Mouse (Mus musculus) heart, adult 8-10 months (tissue): ENCODE measurements around the gene Limch1. TPM values are rescaled to one million over a fixed set of nuclear protein-coding genes. Genes with fewer than 3 reads are reported as not detected.

Experiments
- DNase-seq: peaks from one replicate; pipeline ENCODE4 v3.0.0; 2022; ENCODE audit warnings: low spot score
- total RNA-seq, 4 experiments: library from RNA; stranded (reverse); gene quantifications; 2 replicates each; pipeline ENCODE4 v1.2.4; 2022

Gene Limch1
- total RNA-seq, 4 experiments from 2014 or later = 278 to 326 (median 303) TPM

DNA sequence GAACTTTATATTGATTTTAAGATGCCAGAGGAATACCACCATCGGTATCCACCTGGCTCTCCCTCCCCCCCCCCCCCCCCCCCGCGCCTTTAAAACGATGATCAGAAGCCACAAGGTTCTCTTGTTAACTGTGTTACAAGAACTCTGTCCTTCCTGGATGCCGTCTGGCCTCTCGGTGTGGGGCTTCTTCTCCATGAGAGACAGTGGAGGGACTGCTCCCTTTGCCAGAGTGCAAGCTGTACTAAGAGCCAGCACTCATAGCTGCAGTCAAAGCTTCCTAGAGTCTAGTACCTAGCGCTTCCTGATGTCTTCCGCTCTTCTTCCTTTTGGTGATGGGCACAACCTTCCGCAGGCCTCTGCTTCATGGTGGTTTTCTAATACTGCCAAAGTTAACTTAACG lies 280.0 kb downstream of the Limch1 start:
- no peak for DNase-seq

DNA sequence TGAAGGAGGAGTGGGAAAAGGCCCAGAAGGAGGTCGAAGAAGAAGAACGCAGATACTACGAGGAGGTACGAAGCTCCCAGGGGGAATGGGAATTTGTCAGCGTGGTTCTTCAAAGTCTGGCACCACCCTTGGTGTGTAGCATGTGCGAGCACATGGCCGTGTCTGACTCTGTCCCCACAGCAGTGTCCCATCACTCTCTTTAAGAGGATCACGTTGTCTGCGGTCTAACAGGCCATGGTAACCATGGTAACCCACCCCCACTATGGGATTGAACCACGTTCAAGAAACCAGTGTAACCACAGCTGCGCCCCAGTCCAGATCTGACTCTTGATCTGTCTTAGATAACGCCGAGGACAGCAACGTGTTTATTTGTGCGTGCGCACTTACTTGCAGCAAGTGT lies 283.2 kb downstream of the Limch1 start:
- no peak for DNase-seq

DNA sequence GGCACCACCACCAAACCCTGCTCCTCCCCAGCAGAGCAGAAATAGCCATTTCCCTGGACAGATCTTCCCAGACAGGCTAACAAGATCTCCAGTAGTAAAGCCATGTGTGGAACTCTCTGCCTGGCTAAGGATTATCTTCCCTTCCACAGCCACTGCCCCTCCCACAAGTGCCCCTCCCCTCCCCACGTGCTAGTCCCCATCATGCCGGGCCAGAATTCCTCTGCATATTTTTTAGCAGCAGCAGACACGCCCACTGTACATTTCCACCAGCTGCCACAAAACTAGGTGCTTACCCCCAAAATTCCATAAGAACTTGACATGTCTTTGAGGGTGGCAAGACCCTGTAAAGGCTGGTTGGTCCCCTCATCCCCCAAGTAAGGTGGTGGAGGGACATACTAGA lies 284.3 kb downstream of the Limch1 start:
- no peak for DNase-seq

DNA sequence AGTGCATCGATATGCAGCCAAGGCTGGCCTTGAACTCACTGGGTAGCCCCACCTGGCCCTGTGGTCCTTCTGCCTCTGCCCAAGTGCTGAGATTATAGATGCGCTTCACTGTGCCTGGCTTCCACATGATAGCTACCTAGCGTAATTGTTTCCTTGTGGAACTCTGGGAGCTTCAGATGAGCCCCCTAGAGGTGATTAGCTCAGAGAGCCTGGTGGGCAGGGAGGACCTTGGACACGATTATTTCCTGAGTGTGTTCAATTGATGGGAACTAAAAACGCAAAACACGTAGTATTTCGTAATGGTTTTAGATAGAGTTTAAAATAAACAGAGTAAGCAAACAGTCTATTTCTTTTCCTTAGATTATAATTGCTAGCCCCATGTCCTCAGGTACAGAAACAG lies 287.0 kb downstream of the Limch1 start:
- DNase-seq = no peak

DNA sequence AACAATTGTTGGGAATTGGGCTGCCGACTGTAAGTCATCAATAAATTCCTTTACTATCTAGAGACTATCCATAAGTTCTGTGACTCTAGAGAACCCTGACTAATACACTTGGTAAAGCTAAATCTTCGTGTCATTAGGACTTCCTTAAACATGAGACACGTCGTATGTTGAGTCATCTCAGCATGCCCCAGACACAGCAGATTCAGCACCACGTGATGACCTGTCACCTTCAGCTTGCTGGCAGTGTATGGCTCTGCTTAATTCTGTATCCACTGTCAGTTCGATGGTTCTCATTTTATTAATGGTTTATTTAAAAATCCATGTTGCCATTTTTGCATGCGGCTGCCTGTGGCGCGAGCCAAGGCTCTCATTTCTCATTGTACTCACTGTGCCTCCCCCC lies 298.3 kb downstream of the Limch1 start:
- DNase-seq = no peak

DNA sequence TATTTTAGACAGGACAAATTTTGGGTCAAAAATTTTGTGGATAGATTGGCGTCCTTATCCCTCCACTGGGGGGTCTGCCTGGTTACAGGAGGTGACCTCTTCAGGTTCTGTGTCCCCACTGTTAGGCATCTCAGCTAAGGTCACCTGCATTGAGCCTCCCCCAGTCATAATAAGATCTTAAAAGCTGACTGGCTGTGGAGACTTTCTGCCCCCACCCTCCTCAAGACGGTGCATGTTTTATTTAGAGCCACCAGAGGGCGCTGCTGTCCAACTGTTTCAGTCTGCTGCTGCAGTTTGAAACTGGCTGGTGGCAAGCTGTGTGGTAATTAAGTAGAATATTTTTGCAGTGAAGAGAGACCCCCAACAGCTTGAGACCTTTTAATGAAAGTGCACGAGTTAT lies 302.4 kb downstream of the Limch1 start:
- no peak for DNase-seq

DNA sequence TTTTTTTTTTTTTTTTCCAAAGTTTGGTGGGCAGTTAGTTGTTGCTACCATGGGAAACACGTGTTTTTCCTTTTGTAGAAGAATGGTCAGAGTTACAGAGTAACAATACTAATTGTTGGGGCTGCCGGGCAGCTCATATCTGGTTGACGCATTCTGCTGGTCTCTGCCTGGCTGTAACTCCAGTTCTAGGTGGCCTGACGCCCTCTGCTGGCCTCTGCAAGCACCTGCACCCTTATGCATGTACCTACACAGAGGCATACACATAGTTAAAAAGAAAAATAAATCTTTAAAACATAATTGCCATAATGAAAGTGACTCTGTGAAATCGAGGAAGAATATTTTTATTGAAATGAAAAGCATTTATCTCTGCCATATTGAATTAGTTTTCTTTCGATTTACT lies 312.2 kb downstream of the Limch1 start:
- no peak for DNase-seq

DNA sequence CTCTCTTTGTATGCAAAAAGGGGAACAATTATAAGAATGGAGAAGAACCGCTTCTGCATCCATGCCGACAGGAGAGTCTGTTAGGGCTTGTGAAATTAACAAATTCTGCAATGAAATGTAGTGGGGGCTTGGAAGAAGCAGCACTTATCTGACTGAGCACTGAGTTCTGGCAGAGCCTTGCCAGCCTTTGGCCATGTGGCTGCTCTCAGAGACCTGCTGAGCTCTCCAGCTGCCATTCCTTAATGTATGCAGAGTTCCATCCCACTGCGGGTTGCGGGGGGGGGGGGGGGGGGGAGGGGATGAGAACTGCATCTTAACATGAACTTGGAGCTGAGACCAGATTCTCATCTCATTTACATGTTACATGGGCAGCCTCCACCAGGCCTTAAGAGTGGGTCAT lies 314.9 kb downstream of the Limch1 start:
- no peak for DNase-seq

DNA sequence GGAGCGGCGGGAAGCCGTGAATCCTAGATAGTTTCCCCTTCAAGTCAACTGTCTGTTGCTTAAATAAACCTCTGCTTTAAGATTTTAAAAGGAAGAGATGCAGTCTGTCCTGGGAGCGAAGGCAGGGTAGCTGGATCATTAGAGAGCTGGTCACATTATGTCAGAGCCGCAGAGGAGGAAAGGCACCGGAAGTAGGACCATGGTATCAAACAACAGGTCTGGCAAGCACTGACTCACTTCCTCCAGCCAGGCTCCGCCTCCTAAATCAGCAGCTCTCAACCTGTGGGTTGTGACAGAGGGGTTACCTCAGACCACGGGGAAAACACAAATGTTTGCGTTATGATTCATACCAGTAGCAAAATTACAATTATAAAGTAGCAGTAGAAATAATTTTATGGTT lies 318.0 kb downstream of the Limch1 start:
- DNase-seq = no peak

DNA sequence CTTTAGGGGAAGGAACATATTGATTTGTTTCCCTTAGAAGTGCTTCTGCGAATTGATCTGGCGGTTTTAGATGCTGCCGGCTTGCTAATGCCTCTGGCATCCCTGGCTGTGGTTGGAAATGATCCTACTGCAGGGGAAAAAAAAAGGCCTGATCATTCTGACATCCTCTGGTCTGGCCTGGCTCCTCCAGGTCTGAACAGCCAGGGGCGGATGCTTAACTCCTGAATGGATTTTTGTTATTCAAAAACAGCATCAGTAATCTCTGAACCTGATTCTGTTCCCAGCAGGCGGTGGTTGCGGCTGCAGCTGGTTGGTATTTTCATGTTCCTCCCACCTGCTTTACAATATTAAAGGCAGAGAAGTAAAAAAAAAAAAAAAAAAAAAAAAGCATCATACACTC lies 337.5 kb downstream of the Limch1 start:
- DNase-seq = no peak

DNA sequence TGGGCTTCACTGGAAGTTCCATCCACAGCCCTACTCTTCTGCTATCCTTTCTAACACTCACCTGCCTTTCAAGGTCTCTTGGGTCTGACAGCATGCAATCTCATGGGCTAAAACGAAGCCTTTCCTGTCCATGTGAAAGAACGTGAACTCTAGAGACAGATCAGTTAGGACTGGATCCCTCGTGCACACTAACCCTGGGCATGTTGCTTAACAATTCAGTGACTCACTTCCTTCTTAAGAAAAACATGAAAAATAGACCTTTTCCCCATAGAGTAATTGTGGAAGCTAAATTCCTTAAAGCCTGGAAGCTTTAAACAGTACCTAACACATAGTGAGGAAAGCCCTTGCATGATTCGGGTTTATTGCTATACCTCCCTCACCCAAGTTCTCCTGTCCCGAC lies 345.2 kb downstream of the Limch1 start:
- no peak for DNase-seq

DNA sequence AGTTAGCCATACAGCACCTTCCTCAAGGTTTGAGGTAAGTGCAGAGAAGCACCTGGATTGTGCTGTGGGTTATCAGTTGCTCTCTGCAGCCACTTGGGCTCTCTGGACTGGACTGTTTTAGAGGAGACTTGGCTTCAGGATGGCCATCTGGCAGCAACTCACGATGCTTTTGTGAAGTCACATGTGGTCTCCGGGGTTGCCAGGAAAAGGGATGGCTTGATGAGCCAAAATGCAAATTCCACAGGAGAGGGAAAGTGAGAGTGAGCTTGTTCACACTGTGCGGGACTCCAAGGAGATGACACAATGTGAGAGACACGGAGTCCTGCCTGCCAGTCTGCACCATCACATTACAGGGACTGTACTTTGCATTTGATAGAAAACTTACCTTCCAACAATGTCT lies 346.1 kb downstream of the Limch1 start:
- no peak for DNase-seq

DNA sequence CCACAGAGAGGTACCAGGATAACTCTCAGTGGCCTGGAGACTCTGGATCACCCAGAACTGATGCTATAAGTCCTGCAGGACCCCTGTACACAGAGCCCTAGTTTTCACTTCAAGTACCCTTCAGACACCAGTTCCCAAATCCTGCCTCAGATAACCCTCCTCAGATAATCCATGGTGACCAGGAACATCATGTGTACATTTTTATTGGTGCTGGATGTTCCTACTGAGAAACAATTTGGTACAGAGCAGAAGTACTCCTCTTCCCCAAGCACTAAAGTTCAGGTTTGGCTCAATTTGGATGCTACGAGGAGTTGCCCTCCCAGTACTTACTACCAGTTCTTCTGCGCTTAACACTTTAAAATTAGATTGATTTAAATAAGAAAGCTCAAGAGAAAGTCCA lies 348.4 kb downstream of the Limch1 start:
- no peak for DNase-seq

DNA sequence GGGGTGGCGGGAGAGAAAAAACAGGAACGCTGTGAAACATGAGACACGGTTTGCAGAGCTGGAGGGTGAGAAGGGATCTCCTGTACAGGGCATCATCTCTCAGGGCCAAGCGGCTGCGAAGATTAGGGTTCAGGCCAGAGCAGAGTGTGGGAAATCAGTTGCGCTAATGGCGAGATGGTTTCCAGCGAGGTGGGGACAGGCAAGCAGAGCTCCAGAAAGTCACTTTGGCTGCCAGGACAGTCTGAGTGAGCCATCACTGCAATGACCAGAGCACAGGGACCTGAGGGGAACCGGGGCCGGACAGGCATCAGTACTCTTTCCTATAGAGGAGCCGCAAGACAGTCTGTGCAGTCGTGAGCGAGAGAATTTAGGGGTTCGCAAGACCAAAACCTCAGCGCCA lies 349.5 kb downstream of the Limch1 start:
- DNase-seq = no peak

DNA sequence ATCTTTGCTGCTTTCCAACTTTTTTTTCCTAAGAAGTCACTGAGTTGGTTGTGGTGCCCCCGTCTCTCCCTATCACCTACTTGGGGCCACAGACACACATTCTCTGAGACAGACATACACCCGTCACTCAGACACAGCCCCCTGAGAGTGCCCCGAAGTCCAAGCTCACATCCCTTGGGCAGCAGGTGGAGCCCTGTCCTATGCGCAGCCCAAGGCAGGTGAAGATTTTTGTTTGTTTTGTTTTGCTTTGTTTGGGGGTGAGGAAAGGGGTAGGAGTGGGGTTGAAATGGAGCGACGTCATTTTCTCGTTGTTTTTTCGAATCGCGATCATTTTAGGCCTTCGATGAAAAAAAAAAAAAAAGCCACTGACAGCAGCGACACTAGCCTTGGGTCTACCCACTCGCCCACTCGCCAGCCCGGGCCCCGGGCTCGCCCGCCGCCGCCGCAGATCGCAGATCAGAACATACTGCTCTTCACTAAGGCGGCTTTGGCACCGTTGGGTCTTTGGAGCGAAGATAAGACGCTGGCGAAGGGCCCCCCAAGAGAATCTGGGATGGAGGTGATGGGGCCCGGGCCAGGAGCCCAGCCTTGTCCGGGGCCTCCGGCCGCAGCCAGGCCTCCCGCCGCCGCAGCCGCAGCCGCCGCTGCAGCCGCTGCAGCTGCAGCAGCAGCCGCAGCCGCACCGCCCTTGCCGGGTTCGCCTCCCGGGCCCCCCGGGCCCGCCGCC lies 350.2 kb downstream of the Limch1 start:
- no peak for DNase-seq

DNA sequence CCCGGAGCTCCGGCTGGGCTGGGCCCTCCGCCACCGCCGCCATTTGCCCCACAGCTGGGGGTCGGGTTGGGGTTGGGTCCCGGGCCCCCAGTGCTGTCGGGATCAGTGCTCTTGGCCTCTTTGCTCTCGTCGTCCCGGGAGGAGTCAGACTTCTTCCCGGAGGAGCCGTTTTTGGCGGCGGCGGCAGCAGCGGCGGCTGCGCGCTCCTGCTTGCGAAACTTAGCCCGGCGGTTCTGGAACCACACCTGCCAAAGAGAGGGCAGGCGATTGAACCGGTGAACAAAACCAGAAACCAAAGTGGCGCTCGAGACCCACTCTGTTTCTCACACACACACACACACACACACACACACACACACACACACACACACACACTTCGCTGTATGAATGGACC lies 350.7 kb downstream of the Limch1 start:
- no peak for DNase-seq

DNA sequence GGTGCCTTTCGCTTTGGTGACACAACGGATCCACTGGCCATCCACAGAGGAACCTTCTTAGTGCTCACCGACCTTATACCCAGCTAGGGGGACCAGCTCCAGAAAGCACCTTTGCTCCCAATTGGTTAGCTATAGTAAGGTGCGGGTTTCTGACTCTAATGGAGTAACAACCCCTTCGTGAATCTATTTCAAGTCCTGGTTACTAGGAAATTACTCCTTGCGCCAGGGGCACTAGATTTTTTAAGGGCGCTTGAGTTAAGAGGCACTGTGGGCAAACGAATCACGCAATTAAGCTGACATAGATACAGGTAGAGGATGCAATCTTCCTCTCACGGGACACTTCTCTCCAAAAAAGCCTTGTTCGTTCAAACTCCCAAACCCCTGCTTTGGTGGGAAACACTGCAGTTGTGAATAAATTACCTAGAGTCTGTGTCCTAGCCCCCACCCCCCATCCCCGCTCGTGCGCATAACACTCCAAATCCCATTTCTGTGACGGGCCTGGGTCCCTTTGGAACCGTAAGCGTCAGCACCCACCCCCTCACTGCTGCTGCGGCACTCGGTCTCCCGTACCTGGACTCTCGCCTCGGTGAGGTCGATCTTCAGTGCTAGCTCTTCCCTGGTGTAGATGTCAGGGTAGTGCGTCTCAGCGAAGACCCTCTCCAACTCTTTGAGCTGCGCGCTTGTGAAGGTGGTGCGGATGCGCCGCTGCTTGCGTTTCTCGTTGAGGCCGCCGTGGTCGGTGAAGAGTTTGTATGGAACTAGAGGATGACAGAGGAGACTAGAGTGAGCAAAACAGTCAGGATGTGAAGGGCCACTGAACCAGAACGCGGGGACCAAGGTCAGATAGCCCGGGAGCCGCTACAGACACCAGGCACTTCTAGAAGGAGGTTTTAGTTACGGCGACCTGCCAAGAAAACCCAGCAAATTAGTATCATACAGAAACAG lies 351.8 kb downstream of the Limch1 start:
- no peak for DNase-seq

DNA sequence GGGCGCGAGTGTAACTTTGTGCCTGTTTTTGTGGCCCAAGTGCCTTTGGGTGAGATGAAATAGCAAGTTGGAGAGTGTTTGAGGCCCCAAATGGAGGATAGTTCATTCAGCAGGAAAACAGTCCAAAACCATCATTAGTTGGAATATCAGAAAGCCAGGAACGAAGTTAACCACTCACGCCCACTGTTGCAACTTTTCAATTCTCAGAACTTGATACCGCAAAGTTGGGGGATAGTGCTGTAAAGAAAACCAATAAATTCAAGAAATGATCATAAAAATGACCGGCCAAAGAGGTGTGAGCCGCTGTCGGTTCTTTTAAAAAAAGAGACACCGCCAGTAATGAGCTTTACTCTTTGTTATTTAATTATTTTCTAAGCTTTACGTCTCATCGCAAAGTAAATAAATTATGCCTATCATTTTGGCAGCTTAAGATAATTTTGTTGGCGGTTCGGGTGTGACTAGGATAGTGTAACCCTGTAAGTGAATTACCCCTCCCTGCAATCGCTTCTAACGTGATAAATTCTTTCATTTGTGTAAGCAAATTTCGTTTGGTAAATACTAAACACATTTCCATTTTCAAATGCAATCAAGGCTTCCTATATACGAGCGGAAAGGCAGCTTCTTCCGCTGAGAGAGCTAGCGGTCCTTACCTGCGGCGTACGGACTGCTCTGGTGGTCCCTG lies 352.6 kb downstream of the Limch1 start:
- no peak for DNase-seq

DNA sequence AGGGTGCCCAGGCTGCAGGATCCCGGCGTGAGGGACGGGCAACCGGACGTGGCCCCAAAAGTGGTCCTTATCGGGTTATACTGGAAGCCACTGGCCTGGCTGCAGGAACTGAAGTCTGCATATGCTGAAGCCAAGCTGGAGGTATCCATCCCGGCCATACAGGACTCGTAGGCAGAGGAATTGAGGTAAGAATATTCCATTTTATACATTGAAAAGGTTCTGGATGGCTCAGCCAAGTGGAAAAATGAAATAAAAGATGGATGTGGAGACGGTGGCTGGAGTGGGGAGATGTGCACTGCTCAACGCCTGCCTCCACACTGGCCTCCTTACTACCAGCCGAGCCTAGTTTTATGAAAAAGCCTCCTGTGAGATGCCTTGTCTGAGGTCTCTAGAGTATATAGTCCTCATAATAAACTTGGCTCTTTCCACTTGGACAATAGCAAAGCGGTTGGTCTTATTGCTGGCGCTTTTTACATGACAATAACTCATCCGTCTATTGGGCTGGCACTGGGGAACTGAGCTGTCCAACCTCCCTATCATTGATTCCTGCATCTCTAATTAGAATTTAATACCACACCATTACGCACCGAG lies 353.2 kb downstream of the Limch1 start, which contains the start of gene Phox2b:
Phox2b (minus strand) TSS at position 569 of the 591 bp plus-strand sequence.
- DNase-seq = no peak

DNA sequence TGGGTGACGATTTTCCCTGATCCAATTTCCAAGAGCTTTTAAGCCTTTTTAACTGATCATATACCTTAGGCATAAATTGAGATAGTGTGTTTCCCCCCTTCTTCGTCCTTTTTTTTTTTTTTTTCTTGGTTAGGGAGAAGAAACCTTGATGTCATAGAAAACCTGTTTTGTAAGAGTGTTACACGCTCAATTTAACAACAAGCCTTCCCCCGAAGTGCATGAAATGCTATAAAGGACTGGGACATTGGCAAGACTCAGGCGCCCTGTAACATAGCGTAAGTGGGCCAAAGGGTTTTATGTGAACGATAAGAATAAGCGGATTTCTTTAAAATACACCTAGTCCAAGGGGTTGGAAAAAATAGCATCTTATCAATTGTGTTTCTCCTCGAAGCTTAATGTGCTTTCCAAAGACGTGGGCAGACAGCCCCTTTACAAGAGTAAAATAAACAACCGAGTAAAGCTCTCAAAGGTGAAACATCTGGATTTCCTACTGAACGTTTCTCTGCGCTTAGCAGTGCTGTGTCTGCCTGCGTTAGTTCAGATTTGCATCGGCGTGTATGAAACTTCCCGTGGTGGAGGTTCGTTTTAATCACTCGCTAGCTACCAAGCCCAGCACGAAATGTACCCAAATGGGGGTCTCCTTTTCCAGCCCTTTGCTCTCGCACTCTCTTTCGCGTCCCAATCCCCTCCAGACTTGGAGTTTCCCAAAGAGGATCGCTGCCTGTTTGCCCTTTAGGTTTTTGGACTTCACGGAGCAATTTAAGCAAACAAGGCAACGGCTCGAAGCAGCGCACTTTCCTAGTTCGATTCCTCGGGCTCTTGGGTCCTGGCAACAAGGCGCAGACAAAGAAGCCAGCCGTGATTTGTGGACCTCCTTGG lies 354.0 kb downstream of the Limch1 start:
- DNase-seq = no peak
